Mouse (Mus musculus) kidney, postnatal 4 days (tissue): ENCODE data around the gene 2310030G06Rik.
A peak's percentile ranks its signal among the peaks of the same experiment; 100 is the strongest.

Source experiments
- DNase-seq, 2 experiments: peaks; one replicate each; pipeline ENCODE4 v3.0.0; 2021; ENCODE audit warnings: mixed read lengths in 2 of 2

Gene 2310030G06Rik

DNA sequence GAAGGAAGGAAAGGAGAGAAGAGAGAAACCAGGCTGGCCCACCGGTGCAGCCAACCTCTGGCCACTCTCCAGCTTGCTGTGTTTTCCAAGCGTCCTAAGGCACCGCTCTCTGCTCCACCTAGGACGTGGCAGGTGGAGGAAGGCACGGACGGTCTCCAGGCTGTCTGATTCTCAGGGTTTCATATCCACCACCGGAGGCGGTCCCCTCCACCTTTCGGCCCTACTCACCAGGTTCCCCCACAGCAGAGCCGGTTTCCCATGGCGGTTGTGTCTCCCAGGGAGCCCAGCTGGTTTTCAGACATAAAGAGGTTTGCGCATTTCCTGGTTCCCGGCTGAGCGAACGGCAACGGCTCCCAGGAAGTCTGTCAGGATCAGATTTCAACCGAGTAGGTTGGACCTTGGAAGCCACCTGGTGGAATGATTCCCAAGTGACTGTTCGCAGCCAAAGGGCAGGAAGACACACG lies at the start of gene 2310030G06Rik:
2310030G06Rik (minus strand) TSS at position 323 of the 464 bp plus-strand sequence.
- peak; percentile 72 to 83 for DNase-seq

DNA sequence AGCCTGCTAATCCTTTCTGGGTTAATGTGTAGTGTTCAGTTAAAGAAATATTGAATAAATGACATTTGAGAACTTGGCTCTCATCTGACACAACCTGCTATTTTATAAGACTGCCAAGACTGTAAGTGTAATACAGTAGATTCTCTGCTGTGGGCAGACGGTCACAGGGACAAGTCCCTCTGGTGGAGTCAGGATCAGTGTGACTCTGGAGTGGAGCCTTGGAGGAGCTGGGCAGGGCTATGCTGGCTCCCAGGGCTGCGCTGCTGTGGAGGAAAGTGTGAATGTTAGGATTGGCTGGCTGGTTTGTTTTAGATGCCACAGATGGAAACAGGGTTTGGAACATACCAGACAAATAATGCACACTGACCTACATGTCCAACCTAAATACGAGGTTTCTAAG lies 48.9 kb upstream of the 2310030G06Rik start:
- no peak for DNase-seq

DNA sequence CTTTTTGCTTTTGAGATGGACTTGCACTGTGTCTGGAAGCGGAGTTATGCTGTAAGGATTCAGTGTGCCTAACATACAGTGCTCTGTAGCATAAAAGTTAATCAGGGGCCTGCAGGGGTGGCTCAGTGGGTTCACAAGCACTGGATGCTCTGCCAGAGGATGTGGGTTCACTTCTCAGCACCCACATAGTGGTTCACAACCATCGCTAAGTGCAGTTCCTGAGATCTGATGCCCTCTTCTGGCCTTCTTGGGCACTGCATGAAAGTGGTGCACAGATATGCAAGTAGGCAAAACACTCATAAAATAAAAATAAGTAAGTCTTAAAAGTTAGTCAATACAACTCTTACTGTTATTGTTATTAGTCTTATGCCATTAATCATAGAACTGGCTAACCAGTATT lies 35.8 kb upstream of the 2310030G06Rik start:
- DNase-seq = peak; percentile 63 to 64

DNA sequence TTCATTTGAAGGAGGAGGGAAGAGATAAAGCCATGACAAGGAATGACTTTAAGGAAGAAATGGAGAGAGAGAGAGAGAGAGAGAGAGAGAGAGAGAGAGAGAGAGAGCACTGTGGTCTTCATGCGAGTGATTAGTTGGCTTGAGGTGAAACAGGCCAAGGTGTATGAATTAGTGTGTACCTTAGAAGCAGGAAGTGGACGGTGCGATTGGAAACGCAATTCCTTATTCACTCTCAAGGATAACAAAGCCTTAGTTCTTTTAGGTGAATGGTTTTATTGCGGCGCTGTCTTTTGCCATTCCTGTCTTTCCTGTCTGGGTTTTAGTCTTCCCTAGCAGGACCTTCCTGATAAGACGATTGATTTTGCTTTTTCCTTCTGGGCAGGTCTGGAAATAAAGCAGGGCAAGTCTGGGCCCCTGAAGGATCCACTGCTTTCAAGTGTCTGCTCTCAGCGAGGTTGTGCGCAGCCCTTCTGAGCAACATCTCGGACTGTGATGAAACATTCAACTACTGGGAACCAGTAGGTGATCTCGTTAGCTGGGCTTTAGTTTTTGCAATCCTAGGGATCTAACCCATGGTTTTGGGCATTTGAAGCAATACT lies 29.9 kb upstream of the 2310030G06Rik start:
- DNase-seq = no peak

DNA sequence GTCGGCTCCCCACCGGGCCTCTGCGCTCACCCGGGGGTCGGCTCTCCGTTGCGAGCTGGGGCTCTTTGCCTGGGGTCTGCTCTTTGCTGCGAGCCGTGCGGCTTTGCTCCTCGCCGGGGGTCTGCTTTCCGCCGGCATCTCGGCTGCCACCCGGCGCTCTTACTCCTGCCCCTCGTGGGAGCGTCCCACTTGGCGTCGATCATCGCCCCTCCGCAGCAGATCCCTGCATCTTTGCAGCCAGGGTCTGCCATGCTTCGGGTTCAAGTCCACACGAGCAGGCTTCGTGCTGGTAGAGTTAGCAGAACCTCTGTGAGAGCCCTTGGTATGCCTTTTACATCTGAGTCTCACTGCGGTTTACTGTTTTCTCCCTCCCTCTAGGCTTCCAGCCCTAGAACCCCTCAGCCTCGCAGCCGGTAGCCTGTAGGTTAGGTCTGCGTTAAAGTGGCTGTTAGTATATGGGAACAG lies 29.4 kb upstream of the 2310030G06Rik start:
- peak; percentile 31 to 47 for DNase-seq

DNA sequence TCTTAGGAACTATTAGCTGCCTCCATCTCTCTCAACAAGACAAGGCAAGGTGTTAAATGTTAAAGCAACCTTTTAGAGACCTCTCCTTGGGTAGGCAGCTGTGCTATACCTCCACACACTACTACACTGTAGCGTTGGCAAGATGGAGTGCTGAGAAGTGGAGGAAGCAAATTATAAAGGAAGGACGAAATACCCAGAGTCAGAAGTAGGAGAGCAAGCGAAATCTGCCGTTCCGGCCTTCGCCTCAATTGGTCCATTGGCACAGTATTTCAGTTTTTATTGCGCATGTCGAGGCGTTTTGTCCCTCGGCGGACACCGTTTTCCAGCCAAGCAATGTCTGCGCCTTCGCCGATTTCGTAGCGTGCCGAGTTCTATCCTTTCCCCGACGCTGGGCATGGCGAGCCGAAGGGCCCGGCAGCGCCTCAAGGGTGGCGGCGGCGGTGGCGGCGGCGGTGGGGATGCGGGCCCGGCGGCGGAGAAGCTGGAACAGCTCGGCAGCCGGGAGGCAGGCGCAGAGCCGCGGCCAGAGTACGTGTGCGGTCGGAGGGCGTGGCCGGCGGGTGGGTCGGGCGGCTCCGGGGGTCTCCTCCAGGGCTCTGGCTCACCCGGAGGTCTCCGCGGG lies 28.8 kb upstream of the 2310030G06Rik start, which contains the start of the genes Alg9 and 1110032A03Rik:
Alg9 (plus strand) TSS at position 29 of the 622 bp plus-strand sequence.
1110032A03Rik (minus strand) TSS at position 530 of the 622 bp plus-strand sequence.
- peak; percentile 95 for DNase-seq

DNA sequence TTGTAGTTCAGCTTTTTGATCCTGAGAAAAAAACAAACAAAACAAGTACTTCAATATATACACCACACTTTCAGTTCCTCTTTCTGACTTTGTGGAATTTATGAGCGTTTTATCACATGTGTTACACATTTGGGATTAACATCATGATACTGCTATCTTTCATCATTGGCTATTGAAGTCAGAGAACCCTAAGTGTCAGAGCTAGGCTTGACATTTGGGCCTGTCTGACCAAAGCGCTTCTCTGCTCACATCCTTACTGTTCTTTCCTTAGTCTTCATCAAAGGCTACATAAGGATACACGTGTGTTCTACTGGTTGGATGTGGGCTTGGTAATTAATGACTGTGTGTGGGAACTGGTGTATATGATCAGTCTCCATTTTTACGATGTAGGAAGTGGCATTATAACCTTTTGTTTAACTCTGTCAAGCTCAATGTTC lies 27.7 kb upstream of the 2310030G06Rik start:
- no peak for DNase-seq

DNA sequence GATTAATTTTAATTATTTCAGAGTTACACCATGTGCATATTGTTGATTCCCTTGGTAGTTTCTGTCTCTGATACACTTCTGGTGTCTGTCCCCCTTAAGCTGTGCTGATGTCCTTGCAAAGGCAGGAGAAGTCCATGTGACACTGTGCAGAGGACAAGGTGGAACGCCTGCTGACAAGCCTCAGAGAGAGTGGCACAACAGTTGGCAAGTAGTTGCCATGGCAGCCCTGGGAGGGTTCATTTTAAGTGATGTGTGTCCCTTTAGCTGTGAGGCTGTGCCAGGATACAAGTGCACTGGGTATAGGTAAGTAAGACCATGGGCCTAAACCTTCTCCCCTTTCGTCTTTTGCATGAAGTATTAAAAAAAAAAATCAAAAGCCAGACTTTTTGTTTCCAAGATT lies 23.7 kb upstream of the 2310030G06Rik start:
- no peak for DNase-seq

DNA sequence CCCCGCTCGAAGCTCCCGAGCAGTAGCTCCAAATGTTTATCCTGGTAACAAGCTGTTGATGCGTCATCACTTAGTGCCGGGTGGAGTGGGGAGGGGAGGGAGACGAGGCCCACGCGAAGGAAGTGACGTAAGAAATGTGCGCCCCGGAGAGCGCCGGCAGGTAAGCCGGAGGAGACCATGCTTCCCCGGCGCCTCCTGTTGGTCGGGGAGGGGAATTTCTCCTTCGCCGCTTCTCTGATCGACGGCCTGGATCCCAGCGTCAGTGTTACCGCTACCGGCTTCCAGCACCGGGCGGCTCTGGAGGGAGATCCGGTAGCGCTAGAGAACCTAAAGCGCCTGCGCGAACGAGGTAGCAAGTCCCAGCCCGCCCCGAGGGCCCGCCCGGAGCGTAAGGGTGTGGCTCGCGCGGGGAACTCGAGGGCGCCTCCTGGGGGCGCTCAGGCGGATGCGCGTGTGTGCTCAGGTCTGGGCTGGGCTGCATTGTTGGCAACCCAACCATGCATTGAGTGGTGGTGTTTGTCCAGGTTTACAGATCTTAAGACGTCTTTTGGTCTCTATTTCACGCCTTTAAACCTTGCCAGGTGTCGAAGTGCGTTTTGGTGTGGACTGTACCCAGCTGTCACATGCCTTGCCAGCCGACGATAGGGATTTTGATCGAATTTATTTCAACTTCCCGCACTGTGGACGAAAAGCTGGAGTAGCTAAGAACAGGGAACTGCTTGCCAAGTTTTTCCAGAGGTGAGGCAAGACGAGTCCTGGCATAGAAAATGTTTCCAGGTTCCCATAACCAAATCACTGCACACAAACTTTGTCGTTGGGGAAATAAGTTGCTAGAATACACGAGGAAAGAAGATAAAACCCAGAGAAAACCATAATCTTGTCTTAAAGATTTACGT lies 22.0 kb upstream of the 2310030G06Rik start, which contains the start of gene Fdxacb1:
Fdxacb1 (plus strand) TSS at position 130 of the 896 bp plus-strand sequence.
- peak; percentile 98 for DNase-seq

DNA sequence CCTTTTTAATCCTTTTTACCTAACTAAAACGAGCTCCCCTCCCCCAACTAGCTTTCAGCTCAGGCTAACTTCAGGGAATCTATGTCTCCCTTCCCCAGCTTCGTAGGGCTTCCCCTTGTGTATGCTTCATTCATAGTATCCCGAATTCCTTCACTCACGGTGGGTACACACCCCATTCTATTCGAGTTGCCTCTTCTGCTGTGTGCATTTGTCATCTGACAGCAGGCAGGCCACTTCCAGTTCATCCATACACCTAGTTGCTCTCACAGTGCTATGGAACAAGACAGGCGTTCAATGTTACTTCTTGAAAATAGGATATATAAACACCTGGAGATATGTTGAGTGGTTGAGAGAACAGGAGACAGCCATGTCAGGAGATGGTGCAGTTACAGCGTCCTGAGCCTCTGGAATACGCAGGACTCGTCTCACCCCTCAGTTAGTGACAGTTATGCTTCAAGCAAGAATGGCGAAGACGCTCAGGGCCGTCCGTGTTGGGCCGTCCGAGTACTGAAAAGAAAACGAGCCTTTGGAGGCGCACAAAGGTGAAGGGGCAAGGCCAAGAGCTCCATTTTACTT lies 21.3 kb upstream of the 2310030G06Rik start:
- no peak for DNase-seq

DNA sequence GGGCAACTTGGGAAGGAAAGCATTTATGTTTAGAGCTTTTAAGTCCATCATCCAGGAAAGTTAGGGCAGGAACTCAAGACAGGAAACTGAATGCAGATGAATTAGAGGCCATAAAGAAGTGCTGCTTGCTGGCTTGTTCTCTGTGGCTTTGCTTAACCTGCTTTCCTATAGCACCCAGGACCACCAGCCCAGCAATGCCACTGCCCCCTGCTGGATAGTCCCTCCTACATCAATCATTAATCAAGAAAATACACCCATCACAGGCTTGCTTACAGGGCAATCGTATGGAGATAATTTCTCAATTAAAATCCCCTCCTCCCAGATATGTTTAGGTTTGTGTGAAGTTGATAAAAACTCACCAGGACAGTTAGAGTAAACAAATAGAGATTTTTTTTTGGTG lies 17.0 kb upstream of the 2310030G06Rik start:
- DNase-seq = peak; percentile 52 to 65

DNA sequence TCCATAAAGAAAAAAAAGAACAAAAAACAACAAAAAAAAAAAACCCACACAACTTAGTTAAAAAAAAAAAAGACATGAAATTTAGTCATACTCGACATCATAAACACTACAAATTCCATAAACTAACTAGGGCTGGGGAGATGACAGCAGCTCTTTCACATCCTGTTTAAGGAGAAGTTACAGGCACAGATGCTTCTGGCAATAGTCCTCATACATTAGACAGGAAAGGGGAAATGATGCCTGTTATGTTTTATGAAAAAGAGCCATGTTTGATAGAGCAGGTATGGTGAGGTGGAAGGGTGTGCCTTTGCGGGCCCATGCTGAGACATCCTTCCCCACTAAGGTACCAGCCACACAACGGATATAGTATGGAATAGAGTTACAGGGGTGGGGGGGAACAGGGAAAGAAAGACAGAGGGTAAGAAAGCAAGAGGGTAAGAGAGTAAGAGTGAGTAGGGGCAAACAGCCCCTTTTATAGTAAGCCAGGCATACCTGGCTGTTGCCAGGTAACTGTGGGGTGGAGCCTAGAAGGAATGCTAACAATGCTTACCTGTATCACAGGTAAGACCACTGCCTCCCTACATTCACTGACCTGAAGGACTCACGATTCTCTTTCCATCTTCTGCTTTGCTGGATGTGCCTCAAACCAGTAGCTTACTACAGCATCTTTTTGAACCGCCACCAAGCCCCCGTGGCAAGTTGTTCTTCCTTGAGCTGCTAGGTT lies 15.3 kb upstream of the 2310030G06Rik start:
- no peak for DNase-seq

DNA sequence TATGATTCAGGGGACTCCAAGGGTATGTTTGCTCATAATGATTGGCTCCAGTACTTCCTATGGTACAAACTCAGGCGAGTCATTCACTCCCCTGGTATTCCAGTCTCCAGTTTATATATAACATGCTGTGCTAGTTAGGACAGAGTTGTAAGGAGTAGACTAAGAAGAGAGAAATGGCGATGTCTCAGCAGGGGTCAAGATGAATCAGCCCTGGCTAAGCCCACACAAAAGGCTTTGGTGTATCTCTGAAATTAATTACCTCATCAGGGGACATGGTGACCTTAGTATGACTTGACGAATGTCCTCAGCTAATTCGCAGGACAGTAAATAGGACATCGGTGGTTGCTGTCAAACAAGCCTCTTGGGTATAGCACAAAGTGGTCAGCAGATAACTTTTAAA lies 10.4 kb upstream of the 2310030G06Rik start:
- DNase-seq = no peak

DNA sequence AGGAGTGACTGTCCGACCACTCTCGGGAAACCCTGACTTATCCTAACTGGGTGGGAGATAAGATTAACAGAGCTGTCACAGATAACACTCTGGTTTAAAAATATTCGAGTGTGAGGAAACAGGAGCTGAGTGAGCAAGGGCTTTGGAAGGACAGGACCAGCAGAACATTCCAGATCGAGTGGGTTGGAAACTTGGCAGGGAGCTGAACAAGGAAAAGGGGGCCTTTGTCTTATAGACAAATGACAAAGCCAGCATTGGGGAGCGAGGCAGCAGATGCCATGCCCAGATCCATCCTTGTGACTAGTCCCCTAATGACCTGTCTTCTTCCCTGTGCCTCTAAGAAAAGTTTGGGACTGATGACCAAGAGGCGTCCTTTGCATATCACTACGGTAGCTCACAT lies 7.6 kb upstream of the 2310030G06Rik start:
- DNase-seq = no peak

DNA sequence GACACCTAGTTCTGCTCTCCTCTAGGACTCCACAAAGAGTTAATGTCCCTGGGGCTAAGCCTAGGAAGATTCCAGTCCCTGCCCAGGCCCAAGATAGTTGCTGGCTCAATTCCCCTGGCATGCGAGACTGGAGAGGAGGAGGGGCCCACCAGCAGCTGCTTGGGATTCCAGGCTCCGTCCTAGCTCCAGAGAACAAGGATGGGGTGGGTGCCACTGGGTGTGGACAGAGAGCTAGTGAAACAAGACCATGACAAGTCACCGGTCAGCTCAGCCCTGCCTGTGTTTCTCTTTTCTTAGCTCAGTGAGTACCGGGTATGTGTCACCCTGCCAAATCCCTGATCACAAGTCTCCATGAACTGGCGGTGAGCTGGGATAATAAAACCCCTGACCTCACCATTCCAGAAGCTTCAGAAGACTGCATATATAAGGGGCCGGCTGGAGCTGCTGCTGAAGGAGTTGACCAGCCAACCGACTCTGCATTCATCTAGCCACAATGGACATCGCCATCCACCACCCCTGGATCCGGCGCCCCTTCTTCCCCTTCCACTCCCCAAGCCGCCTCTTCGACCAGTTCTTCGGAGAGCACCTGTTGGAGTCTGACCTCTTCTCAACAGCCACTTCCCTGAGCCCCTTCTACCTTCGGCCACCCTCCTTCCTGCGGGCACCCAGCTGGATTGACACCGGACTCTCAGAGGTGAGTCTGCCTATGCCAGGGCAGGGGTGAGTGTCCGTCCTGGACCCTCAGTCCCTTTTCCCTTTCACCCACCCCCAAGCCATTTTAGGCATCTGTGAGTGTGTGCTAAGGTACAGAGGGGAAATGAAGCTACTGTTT lies 6.7 kb upstream of the 2310030G06Rik start:
- DNase-seq = peak; percentile 72 to 84

DNA sequence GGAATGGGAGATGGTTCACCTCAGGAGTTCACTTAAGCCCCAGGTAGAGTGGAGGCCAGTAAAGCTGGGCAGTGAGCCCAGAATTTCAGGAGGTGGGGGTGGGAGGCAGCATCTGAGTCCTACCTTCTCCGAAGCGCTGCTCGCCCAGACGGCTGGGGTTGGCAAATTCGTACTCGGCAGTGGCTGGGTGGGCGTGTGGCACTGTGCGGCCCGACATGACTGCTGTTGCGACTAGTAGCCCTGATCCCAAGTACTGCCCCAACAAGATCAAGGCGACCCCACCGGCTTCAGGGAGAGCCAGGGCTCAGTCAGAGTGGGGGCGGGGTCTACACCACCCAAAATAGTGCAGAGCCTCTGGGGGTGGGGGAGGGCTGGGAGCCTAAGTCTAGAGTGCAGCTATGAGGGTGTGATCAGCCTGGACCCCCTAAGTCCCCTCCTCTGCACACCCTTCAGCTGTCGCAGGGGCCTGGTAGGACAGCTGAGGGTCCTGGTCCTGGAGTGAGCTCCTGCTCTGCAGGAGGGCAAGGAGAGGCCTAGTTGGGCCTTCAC lies 5.8 kb upstream of the 2310030G06Rik start, which contains the start of gene Hspb2:
Hspb2 (minus strand) TSS at position 301 of the 549 bp plus-strand sequence.
- DNase-seq = peak; percentile 30 to 54

DNA sequence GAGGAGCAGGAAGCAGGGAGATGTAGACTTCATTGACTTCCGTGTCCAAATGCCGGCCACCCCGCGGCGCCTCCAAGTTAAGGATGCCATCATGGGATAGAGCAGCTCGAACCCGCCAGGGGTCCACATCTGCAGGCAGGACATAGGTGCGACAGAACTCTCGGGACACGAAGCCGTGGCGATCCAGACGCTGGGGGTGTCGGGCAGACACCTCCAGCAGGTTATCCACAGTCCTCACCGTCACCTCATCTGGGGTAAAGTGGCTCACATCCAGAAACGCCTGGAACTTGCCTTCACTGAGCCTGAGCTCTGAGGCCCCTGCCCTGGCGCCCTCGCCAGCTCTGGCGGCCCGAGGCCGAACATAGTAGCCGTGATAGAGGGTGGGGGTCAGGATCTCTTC lies 5.0 kb upstream of the 2310030G06Rik start, which contains the start of gene Cryab:
Cryab (plus strand) TSS at position 3 of the 400 bp plus-strand sequence.
- no peak for DNase-seq

DNA sequence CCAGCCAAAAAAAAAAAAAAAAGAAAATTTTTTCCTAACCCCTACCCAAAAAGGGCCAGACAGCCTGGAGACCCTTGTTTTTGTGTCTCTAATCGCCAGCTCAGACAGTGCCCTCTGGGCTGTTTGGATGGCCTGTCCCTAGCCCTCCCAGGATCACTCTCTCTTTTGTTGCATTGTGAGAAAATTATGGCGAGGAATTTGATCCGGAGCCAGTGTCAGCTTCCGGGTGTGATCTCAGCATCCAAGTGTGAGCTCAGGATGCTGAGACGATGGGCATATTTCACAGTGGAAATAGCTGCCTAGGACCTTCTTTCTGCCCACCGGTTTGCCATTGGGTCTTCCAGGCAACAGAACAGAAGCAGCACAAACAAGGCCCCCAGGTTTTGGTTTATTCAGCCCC lies 4.4 kb upstream of the 2310030G06Rik start:
- no peak for DNase-seq

DNA sequence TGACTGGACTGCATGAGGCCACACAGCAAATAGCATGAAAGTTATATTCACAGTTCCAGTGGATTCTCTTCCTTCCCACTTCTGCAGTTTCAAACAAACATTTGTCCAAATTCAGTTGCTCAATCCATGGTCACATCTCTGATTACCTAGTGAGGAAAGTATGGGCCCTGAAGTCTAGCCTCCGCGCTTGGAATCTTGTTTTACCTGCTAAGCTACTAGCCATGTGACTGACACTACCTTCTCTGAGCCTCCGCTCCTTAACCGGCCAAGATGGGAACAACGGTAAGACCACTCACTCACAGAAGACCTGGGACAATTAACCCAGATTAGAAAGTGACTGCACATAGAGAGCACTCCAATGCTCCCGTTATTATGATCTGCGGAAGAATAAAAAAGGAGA lies 530 bp downstream of the 2310030G06Rik start:
- peak in 1 of 2 experiments; percentile 33 for DNase-seq

DNA sequence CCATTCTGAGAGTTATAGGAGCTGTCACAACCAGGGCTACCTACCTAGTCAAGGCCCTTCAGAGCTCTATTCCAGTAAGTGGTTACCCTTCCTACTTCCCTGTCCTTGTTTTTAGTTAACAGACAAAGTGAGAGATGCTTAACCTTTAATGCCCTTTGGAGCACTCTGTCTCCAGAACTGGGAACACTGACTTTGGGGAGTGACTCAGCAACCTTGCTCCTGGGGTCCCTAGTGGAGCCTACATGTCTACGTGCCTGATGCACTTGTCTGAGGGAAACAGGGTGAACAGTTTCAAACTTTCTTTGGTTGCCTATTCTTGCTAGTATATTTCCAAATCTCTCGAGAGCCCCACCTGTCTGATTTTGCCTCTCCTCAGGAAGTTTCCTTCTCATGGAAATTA lies 3.6 kb downstream of the 2310030G06Rik start:
- DNase-seq = no peak
